Mouse (Mus musculus): ENCODE data around the gene Plg.

The Plg gene

GRCm38 (mm10) chr17:12387781-12388180, 9.4 kb downstream of the Plg start:
- no peak for DNase-seq

- no peak for DNase-seq
Measured at GRCm38 (mm10) chr17:12388239-12388638, 9.8 kb downstream of the Plg start.

- no peak for DNase-seq
Measured at GRCm38 (mm10) chr17:12396163-12396677, 17.8 kb downstream of the Plg start.

- peak in 1 of 2 experiments; percentile 45 for DNase-seq
Measured at GRCm38 (mm10) chr17:12403420-12403819, 25.0 kb downstream of the Plg start.

- peak in 1 of 2 experiments; percentile 25 for DNase-seq
Measured at GRCm38 (mm10) chr17:12409346-12409944, 31.0 kb downstream of the Plg start.

GRCm38 (mm10) chr17:12412181-12412890, 33.9 kb downstream of the Plg start:
- peak; percentile 51 to 64 for DNase-seq

- peak in 1 of 2 experiments; percentile 17 for DNase-seq
Measured at GRCm38 (mm10) chr17:12412891-12413237, 34.5 kb downstream of the Plg start.

- peak; percentile 43 to 57 for DNase-seq
Measured at GRCm38 (mm10) chr17:12415031-12415735, 36.8 kb downstream of the Plg start.

- DNase-seq: peak; percentile 27 to 56
Measured at GRCm38 (mm10) chr17:12415741-12416140, 37.3 kb downstream of the Plg start.

- peak; percentile 90 for DNase-seq
Measured at GRCm38 (mm10) chr17:12416250-12416895, 38.0 kb downstream of the Plg start.

GRCm38 (mm10) chr17:12419491-12420079, 41.2 kb downstream of the Plg start:
- no peak for DNase-seq

GRCm38 (mm10) chr17:12420886-12421574, 42.6 kb downstream of the Plg start:
- peak in 1 of 2 experiments; percentile 44 for DNase-seq

- DNase-seq: no peak
Measured at GRCm38 (mm10) chr17:12422143-12422542, 43.7 kb downstream of the Plg start.

GRCm38 (mm10) chr17:12427156-12427555, 48.7 kb downstream of the Plg start:
- no peak for DNase-seq

- no peak for DNase-seq
Measured at GRCm38 (mm10) chr17:12428369-12428768, 50.0 kb downstream of the Plg start.

GRCm38 (mm10) chr17:12431707-12432106, 53.3 kb downstream of the Plg start:
- DNase-seq: no peak

GRCm38 (mm10) chr17:12437771-12438170, 59.4 kb downstream of the Plg start:
- no peak for DNase-seq

GRCm38 (mm10) chr17:12444561-12444960, 66.2 kb downstream of the Plg start:
- DNase-seq: peak in 1 of 2 experiments; percentile 19

GRCm38 (mm10) chr17:12451234-12451633, 72.8 kb downstream of the Plg start:
- DNase-seq: peak; percentile 14 to 46

- DNase-seq: peak; percentile 39
Measured at GRCm38 (mm10) chr17:12452862-12453531, 74.6 kb downstream of the Plg start.

GRCm38 (mm10) chr17:12453691-12454090, 75.3 kb downstream of the Plg start:
- DNase-seq: no peak
